Mouse (Mus musculus) forebrain, embryonic 11.5 days (tissue): ENCODE results near the gene Gm42906. TPM values are rescaled to one million over a fixed set of nuclear protein-coding genes. Genes with fewer than 3 reads are reported as not detected.

Source experiments
- ATAC-seq: fragments of 200-750 bp; cut with Nextera tagmentation; replicated peaks from 2 replicates; pipeline ENCODE4 v1.8.0; 2017; ENCODE audit warnings: moderate TSS enrichment; ENCODE audit not compliant: low FRiP score
- DNase-seq: peaks from one replicate; pipeline ENCODE4 v3.0.0-alpha.2; 2017; ENCODE audit warnings: low spot score
- H3K27ac ChIP-seq: fragments of 300-500 bp; sonication (generic); 2 replicates; pipeline ENCODE4 v1.5.1; 2014; ENCODE audit warnings: low read depth, low read length
- H3K27me3 ChIP-seq: fragments of 300-500 bp; sonication (generic); 2 replicates; pipeline ENCODE4 v1.6.1; 2014; ENCODE audit warnings: mild to moderate bottlenecking, low read length, mixed read lengths; ENCODE audit not compliant: control insufficient read depth, insufficient read depth
- H3K36me3 ChIP-seq: fragments of 300-500 bp; sonication (generic); 2 replicates; pipeline ENCODE4 v1.6.1; 2014; ENCODE audit warnings: mild to moderate bottlenecking, low read length, moderate library complexity, mixed read lengths; ENCODE audit not compliant: control insufficient read depth, insufficient read depth
- H3K4me1 ChIP-seq: fragments of 300-500 bp; sonication (generic); replicated peaks from 2 replicates; pipeline ENCODE4 v1.6.1; 2014; ENCODE audit warnings: low read length, mixed read lengths; ENCODE audit not compliant: control insufficient read depth, insufficient read depth
- H3K4me2 ChIP-seq: fragments of 300-500 bp; sonication (generic); 2 replicates; pipeline ENCODE4 v1.6.1; 2014; ENCODE audit warnings: low read depth, mild to moderate bottlenecking, low read length, moderate library complexity, mixed read lengths; ENCODE audit not compliant: severe bottlenecking
- H3K4me3 ChIP-seq: fragments of 300-500 bp; sonication (generic); 2 replicates; pipeline ENCODE4 v1.5.1; 2014; ENCODE audit warnings: low read depth, low read length
- H3K9ac ChIP-seq: fragments of 300-500 bp; sonication (generic); 2 replicates; pipeline ENCODE4 v1.6.1; 2014; ENCODE audit warnings: low read length
- H3K9me3 ChIP-seq: fragments of 300-500 bp; sonication (generic); 2 replicates; pipeline ENCODE4 v1.6.1; 2016; ENCODE audit warnings: low read length, mixed read lengths; ENCODE audit not compliant: control insufficient read depth
- WGBS: fragments of 180-500 bp; shearing (Covaris S2); extraction: QIAGEN DNeasy Blood & Tissue Kit; methylation state at CpG from one replicate; pipeline ENCODE4 v1.1.7; 2014; 5-methylcytosine and 5-hydroxymethylcytosine counted together
- polyA plus RNA-seq: library from polyadenylated mRNA; unstranded; fragments of >200 nt; fragmentation: Nextera tagmentation; extraction: Ambion mirVana; gene quantifications from 2 replicates; pipeline ENCODE4 v1.2.1, GENCODE M21; 2014

The Gm42906 gene
- polyA plus RNA-seq, 1 experiment from 2014 or later, result not detected

DNA sequence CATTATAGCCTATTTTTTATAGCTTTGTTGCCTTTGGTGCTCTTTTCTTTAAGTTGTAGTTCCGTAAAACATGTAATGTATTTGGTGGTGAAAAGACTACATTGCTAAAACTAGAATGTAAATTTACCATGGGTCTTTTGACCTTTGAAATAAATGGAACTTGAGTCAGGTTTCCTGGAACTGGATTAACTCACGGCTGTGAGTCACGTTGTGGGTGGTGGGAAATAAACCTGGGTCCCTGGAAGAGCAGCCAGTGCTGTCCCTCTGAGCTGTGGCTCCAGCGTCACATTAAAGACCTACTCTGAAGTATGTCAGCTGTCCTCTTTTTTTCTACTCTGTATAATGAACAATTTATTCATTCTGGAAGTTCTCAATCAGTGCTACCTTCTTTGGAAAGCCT, 51.0 kb downstream of the Gm42906 start:
- Histone ChIP-seq H3K36me3 (no peaks in the 10 kb centered on the region), H3K4me3 (no peak overlapping the region), H3K27ac (no peak overlapping the region), H3K4me1 (no peaks in the 10 kb centered on the region), H3K9me3 (no peaks in the 10 kb centered on the region), H3K9ac (no peak overlapping the region), H3K4me2 (no peak overlapping the region), H3K27me3 (no peaks in the 10 kb centered on the region)
- DNase-seq, result no peak
- no peak for ATAC-seq
- 91% methylated on average over 4 of the region's 4 CpGs for WGBS

DNA sequence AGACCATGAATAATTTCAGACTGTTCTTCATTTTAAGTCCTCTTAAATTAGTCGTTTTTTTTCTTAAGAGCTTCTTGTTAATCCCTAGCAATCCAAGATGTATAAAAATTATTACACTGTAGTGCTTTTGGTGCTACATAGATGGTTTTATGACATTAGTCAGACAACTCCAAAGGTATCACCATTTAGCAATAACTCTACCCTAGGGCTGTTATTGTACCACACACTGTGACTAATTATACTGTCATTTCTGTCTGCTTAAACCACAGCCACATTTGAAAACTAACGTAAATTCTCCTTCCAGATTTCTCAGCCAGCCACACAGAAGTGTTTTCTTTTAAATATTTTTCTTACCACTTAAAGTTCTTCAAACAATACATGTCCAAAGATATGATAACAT, 53.1 kb downstream of the Gm42906 start:
- WGBS, result 72% methylated on average over 2 of the region's 2 CpGs
- no peak for ATAC-seq
- Histone ChIP-seq H3K4me2 (no peak overlapping the region), H3K9me3 (no peaks in the 10 kb centered on the region), H3K4me3 (no peak overlapping the region), H3K27me3 (no peaks in the 10 kb centered on the region), H3K27ac (no peak overlapping the region), H3K9ac (no peak overlapping the region), H3K36me3 (no peaks in the 10 kb centered on the region), H3K4me1 (no peaks in the 10 kb centered on the region)
- DNase-seq, result no peak

DNA sequence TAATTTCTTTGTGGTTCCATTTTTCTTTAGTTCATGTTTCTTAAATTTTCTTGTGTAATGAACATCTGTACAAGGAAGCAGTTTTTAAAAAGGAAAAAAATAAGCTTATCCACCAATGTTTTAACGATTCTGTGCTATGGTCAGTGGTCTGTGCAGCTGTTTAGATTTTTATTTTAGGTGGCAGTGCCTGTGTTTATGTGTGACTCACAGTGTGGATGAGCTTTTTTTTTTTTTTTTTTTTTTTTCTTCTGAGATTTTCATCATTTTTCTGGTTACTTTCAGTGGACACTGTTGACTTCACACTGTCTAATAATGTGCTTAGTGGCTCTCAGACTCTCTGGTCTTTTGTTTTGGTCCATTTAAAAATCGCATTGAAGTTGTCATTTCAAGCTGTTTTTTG, 56.8 kb downstream of the Gm42906 start:
- Histone ChIP-seq H3K4me3 (no peak overlapping the region), H3K9ac (no peak overlapping the region), H3K4me1 (no peaks in the 10 kb centered on the region; the same call in 1 of the 2 replicates), H3K27ac (no peak overlapping the region), H3K36me3 (no peaks in the 10 kb centered on the region), H3K9me3 (no peaks in the 10 kb centered on the region), H3K4me2 (no peak overlapping the region), H3K27me3 (no peaks in the 10 kb centered on the region)
- WGBS, result 85% methylated on average over 2 of the region's 2 CpGs
- no peak for DNase-seq
- ATAC-seq, result no peak

GRCm38 (mm10) chr5:151369306-151369721, 58.6 kb downstream of the Gm42906 start:
- peak overlapping the region; percentile 47 for H3K4me3 ChIP-seq
- ATAC-seq (no peak), DNase-seq (no peak)
- H3K36me3 ChIP-seq, result no peaks in the 10 kb centered on the region
- no peaks in the 10 kb centered on the region; the same call in 1 of the 2 replicates for H3K4me1 ChIP-seq
- peak overlapping the region; percentile 95 for H3K27ac ChIP-seq
- H3K4me2 ChIP-seq, result peak overlapping the region; percentile 65
- H3K9me3 ChIP-seq, result no peaks in the 10 kb centered on the region
- no peaks in the 10 kb centered on the region for H3K27me3 ChIP-seq
- WGBS, result 70% methylated on average over 5 of the region's 5 CpGs
- H3K9ac ChIP-seq, result peak overlapping the region; percentile 85

DNA sequence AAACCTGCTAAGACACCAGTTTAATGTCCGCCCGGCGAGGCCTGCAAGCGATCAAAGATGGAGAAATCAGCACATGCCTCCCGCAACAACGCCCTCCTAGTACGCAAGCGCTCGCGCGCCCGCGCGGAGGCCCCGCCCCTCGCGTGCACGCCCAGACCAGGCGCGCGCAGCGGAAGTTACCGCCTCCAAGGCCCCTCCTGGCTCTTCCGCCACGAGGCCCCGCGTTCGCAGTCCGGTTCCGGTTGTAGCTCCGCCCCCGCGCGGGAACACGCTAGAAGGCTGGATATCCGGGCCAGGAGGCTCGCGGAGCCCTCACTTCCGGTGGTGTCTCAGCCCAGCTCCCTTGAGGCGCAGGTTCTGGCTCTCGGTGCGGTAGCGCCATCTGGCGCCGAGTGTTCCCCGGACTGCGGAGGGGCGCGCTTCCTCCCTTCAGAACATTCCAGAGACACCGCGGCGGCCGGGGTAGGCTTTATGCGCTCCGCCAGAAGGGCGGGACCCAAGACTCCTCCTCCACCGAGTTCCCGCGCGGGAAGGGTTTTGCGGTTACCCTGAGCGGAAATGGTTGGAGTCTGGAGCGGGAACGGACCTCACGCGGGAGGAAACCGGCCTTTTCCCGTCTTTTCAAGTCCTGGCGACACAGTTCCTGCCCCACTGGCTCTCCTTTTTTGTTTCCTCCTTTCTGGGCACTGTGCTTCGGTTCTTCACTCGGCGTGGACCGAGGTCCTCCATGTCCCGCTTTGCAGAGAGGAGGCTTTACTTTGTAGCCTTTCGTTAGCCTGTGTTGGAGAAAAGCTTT, 59.4 kb downstream of the Gm42906 start:
- H3K9ac ChIP-seq, result peak overlapping the region; percentile 85
- H3K27ac ChIP-seq, result peak overlapping the region; percentile 95
- H3K4me1 ChIP-seq, result no peaks in the 10 kb centered on the region; the same call in 1 of the 2 replicates
- no peaks in the 10 kb centered on the region for H3K9me3 ChIP-seq
- no peaks in the 10 kb centered on the region for H3K36me3 ChIP-seq
- peak overlapping the region; percentile 47 for H3K4me3 ChIP-seq
- no peaks in the 10 kb centered on the region for H3K27me3 ChIP-seq
- under 1% methylated on average over 71 of the region's 75 CpGs for WGBS
- DNase-seq (peak; percentile 100), ATAC-seq (peak; percentile 98)
- H3K4me2 ChIP-seq, result peak overlapping the region; percentile 72

- no peaks in the 10 kb centered on the region; the same call in 1 of the 2 replicates for H3K4me1 ChIP-seq
- H3K9ac ChIP-seq, result peak overlapping the region; percentile 70
- peak overlapping the region; percentile 47 for H3K4me3 ChIP-seq
- WGBS, result 13% methylated on average over 16 of the region's 16 CpGs
- no peaks in the 10 kb centered on the region for H3K36me3 ChIP-seq
- DNase-seq (peak; percentile 61), ATAC-seq (peak; percentile 56)
- H3K27me3 ChIP-seq, result no peaks in the 10 kb centered on the region
- H3K4me2 ChIP-seq, result peak overlapping the region; percentile 72
- peak overlapping the region; percentile 75 for H3K27ac ChIP-seq
- H3K9me3 ChIP-seq, result no peaks in the 10 kb centered on the region
Measured at GRCm38 (mm10) chr5:151367881-151368394, 60.0 kb downstream of the Gm42906 start.

DNA sequence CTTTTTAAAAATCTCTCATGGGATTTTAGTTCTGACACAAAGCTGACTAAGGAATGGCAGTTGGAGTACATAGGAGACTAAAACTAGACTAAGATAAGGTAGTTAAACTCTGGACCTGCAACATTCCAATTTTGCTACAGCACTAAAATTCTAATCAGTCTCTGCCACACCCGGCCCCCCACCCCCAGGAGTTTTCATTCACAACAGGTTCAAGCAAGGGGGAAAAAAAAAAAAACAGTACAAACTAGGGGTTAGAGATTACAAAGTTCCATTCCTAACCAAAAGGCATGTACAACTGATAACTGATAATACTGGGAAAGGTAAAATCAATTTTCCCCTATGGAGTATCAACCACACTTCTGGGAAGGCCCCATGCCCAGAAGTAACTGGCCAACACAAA, 60.6 kb downstream of the Gm42906 start:
- Histone ChIP-seq H3K9me3 (no peaks in the 10 kb centered on the region), H3K9ac (peak overlapping the region; percentile 70), H3K36me3 (no peaks in the 10 kb centered on the region), H3K27ac (no peak overlapping the region), H3K4me2 (peak overlapping the region; percentile 72; the same call in 1 of the 2 replicates), H3K4me3 (peak overlapping the region; percentile 47), H3K4me1 (no peaks in the 10 kb centered on the region; the same call in 1 of the 2 replicates), H3K27me3 (no peaks in the 10 kb centered on the region)
- DNase-seq, result no peak
- no peak for ATAC-seq
- WGBS, result 88% methylated on average over 1 of the region's 1 CpGs

DNA sequence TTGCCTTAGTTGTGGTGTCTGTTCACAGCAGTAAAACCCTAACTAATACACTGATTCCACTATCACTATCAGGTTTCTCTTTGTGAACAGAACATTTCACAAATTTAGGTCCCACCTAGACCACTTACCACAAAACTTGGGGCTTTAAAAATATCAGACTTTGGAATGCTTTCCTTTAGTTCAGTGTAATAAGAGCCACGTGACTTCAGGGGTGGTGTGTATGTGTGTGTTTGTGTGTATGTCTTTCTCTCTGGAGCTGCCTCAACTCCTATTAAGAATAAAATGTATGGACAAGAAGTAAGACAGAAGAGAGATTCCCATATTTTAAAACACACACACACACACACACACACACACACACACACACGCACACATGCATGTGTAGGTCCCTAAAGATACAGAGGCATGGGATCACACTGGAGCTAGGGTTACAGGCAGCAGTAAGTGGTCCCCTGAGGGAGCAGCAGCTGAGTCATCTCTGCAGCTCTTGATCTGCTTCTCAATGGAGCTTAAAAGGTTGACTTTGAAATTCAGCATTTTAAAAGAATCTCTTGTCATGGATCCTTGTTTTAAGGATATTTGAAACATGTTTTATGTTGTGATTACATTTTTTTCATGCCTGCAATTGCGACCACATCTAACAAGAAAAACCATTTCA, 64.5 kb downstream of the Gm42906 start:
- H3K27ac ChIP-seq, result no peak overlapping the region
- DNase-seq (no peak), ATAC-seq (no peak)
- no peak overlapping the region for H3K4me3 ChIP-seq
- no peak overlapping the region for H3K9ac ChIP-seq
- H3K4me2 ChIP-seq, result no peak overlapping the region
- H3K9me3 ChIP-seq, result no peaks in the 10 kb centered on the region
- no peaks in the 10 kb centered on the region for H3K27me3 ChIP-seq
- 79% methylated on average over 3 of the region's 3 CpGs for WGBS
- no peaks in the 10 kb centered on the region for H3K36me3 ChIP-seq
- no peaks in the 10 kb centered on the region for H3K4me1 ChIP-seq
